Mouse (Mus musculus) limb, embryonic 15.5 days (tissue): ENCODE results near the gene Nrp2. TPM values are rescaled to one million over a fixed set of nuclear protein-coding genes. Genes with fewer than 3 reads are reported as not detected.

Source experiments
- ATAC-seq: fragments of 200-750 bp; cut with Nextera tagmentation; 2 replicates; pipeline ENCODE4 v1.8.0; 2017; ENCODE audit warnings: low read depth, moderate TSS enrichment; ENCODE audit not compliant: insufficient number of reproducible peaks, low FRiP score, low TSS enrichment
- H3K27ac ChIP-seq: fragments of 300-500 bp; sonication (generic); 2 replicates; pipeline ENCODE4 v1.5.1; 2015; ENCODE audit warnings: moderate library complexity, mild to moderate bottlenecking, inconsistent platforms
- H3K27me3 ChIP-seq: fragments of 300-500 bp; sonication (generic); 2 replicates; pipeline ENCODE4 v1.6.1; 2015; ENCODE audit warnings: inconsistent platforms
- H3K36me3 ChIP-seq: fragments of 300-500 bp; sonication (generic); 2 replicates; pipeline ENCODE4 v1.6.1; 2015; ENCODE audit warnings: inconsistent platforms
- H3K4me1 ChIP-seq: fragments of 300-500 bp; sonication (generic); 2 replicates; pipeline ENCODE4 v1.6.1; 2015; ENCODE audit warnings: inconsistent platforms
- H3K4me2 ChIP-seq: fragments of 300-500 bp; sonication (generic); 2 replicates; pipeline ENCODE4 v1.6.1; 2015; ENCODE audit warnings: mild to moderate bottlenecking, inconsistent platforms
- H3K4me3 ChIP-seq: fragments of 300-500 bp; sonication (generic); 2 replicates; pipeline ENCODE4 v1.5.1; 2015; ENCODE audit warnings: mild to moderate bottlenecking, inconsistent platforms
- H3K9ac ChIP-seq: fragments of 300-500 bp; sonication (generic); 2 replicates; pipeline ENCODE4 v1.6.1; 2015; ENCODE audit warnings: inconsistent platforms
- H3K9me3 ChIP-seq: fragments of 300-500 bp; sonication (generic); 2 replicates; pipeline ENCODE4 v1.6.1; 2016; ENCODE audit warnings: inconsistent platforms
- WGBS: fragments of 180-500 bp; shearing (Covaris S2); methylation state at CpG from one replicate; pipeline ENCODE4 v1.1.7; 2015; 5-methylcytosine and 5-hydroxymethylcytosine counted together
- polyA plus RNA-seq: library from polyadenylated mRNA; unstranded; fragments of >200 nt; fragmentation: Nextera tagmentation; extraction: Ambion mirVana; gene quantifications from 2 replicates; pipeline ENCODE4 v1.2.1, GENCODE M21; 2015

Nrp2 gene
- polyA plus RNA-seq, 1 experiment from 2014 or later: 33.6 TPM

GRCm38 (mm10) chr1:62765171-62765570, 62.1 kb downstream of the Nrp2 start:
- Histone ChIP-seq H3K9ac (no peak overlapping the region), H3K36me3 (peaks cover 24% of the 10 kb centered on the region), H3K4me1 (peaks cover 24% of the 10 kb centered on the region), H3K27me3 (no peaks in the 10 kb centered on the region), H3K9me3 (no peaks in the 10 kb centered on the region), H3K4me3 (no peak overlapping the region), H3K4me2 (0 out of 2 replicates have a peak overlapping the region, but pooled peaks have one; percentile 17), H3K27ac (no peak overlapping the region)
- ATAC-seq: no peak
- WGBS: 33% methylated on average over 7 of the region's 7 CpGs

DNA sequence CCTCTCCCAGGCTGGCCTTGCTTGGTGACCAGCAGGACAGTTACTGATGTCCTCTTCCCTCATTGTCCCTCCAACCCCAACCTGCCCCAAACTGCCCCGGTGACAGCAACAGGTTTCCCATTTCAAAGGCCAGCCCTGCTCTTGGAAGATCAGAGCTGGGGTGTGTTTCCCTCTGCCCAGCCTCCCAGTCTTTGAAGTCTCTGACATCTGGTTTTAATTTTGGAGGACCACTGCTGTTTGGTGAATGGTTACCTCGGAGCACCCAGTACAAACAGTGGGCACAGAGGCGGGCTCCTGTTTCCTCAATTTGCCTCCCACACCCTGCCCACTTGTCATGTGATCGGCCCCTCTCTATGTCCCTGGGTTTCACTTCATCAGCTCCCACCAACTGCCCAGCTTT, 63.7 kb downstream of the Nrp2 start:
- Histone ChIP-seq H3K4me1 (peaks cover 34% of the 10 kb centered on the region), H3K27ac (no peak overlapping the region), H3K27me3 (no peaks in the 10 kb centered on the region), H3K4me3 (no peak overlapping the region), H3K36me3 (peaks cover 16% of the 10 kb centered on the region), H3K9ac (no peak overlapping the region), H3K9me3 (no peaks in the 10 kb centered on the region), H3K4me2 (no peak overlapping the region)
- WGBS: 19% methylated on average over 4 of the region's 4 CpGs
- ATAC-seq: no peak

DNA sequence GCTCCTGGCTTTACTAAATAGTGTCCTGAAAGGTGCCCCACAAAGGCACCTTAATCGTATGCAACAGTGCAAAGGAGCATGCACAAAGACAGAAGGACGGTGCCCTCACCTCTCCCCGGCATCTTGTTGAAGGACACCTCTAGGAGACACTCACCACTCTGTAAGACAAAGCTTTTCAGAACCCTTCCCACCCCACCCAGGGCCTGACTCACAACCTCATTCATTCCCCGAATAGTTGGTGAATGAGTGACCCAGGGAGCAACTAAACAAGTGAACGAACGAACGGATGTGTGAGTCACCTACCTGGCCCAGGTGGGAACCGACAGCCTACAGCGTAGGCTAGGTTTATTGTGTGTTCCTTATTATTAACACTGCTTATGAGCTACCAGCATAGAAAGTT, 64.5 kb downstream of the Nrp2 start:
- no peak for ATAC-seq
- H3K4me3 ChIP-seq: no peak overlapping the region
- no peaks in the 10 kb centered on the region for H3K27me3 ChIP-seq
- H3K27ac ChIP-seq: no peak overlapping the region
- H3K9me3 ChIP-seq: no peaks in the 10 kb centered on the region
- 84% methylated on average over 9 of the region's 9 CpGs for whole genome bisulfite sequencing
- H3K36me3 ChIP-seq: peaks cover 7% of the 10 kb centered on the region
- peaks cover 34% of the 10 kb centered on the region for H3K4me1 ChIP-seq
- no peak overlapping the region for H3K9ac ChIP-seq
- no peak overlapping the region for H3K4me2 ChIP-seq

DNA sequence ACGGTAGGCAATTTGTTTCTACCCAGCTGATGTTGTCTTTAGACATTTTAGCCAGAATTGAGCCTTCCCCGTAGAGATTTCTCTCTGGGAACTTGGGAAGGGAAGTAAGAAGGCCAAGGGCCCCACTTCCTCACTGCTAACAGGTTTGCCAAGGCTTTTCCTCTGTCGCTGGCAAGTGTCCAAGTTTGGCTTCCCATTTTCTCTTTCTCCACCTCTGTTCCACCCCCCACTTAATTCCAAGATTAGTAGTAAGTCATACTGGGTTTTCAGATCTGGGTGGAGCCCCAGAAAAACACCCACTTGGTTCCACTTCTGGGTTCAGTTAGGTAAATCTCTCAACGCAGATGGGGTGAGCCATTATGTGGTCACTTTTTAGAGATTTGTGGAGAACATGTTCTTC, 67.5 kb downstream of the Nrp2 start:
- Histone ChIP-seq H3K27ac (peak overlapping the region; percentile 63; the same call in 1 of the 2 replicates), H3K4me1 (peaks cover 28% of the 10 kb centered on the region), H3K36me3 (peaks cover 4% of the 10 kb centered on the region; the same call in 1 of the 2 replicates)

DNA sequence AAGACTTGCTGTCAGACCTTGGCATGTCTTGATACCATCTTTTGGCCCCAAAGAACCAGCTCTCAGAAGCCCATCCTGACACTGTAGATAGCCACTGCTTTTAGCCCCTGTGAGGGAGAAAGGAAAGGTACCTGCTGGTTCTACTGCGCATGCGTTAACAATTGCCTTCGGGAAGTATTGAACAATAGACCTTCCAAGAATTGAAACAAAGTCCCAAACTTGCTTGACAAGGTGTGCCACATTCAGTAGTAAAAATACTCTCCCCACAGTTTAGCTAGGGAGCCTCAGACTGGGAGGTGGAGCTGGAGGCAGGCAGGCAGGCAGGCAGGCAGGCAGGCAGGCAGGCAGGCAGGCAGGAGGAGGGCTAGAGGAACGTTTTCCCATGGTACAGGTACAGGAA, 69.3 kb downstream of the Nrp2 start:
- 69% methylated on average over 4 of the region's 4 CpGs for WGBS
- Histone ChIP-seq H3K27me3 (no peaks in the 10 kb centered on the region), H3K36me3 (peaks cover 4% of the 10 kb centered on the region; the same call in 1 of the 2 replicates), H3K4me2 (no peak overlapping the region), H3K9ac (no peak overlapping the region), H3K27ac (no peak overlapping the region), H3K9me3 (no peaks in the 10 kb centered on the region), H3K4me1 (peaks cover 15% of the 10 kb centered on the region), H3K4me3 (no peak overlapping the region)
- ATAC-seq: no peak

More for the DNA sequence above, 67.5 kb downstream of the Nrp2 start:
- no peaks in the 10 kb centered on the region for H3K27me3 ChIP-seq
- no peak for ATAC-seq
- H3K9me3 ChIP-seq: no peaks in the 10 kb centered on the region
- H3K9ac ChIP-seq: no peak overlapping the region
- H3K4me3 ChIP-seq: no peak overlapping the region
- 68% methylated on average over 4 of the region's 4 CpGs for whole genome bisulfite sequencing
- H3K4me2 ChIP-seq: no peak overlapping the region

DNA sequence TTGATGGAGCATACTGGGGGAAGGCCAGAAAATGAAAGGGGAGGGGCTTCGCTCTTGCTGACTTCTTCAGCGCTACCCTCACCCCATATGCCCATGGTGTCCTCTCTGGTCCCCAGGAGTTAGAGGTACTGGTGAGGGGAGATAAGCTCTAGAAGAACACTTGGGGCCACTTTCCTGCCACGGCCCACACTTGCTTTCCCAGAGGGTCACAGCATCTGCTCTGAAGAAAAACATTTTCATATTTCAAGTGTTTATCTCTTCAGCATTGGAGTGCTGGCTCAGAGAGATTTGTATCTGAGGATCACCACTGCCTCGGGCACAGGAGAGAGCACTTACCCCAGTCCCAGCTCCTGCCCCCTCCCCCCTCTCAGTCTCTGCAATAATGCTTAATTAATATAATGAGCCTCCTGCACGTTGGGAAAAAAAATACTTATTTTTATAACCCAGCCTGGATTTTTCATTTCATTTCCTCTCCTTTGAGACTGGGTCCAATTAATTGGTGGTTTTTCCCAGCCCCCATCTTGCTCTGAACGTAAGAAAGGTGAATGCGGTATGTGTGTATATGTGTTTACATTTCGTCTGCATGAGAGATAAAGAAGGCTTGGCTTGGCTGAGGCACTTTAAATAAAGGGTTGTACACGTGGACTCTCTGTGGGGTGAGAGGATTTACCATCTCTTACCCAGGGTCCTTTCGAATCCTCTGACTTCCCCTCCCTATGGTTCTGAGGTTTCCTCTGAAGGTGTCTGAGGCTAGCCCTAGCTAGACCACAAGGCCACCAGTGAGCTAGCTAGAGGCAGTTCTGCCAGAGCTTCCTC, 70.2 kb downstream of the Nrp2 start:
- H3K4me1 ChIP-seq: peaks cover 14% of the 10 kb centered on the region; the same call in 1 of the 2 replicates
- H3K36me3 ChIP-seq: peaks cover 4% of the 10 kb centered on the region; the same call in 1 of the 2 replicates
- no peaks in the 10 kb centered on the region for H3K27me3 ChIP-seq
- H3K4me3 ChIP-seq: no peak overlapping the region
- ATAC-seq: no peak
- no peak overlapping the region for H3K4me2 ChIP-seq
- H3K9ac ChIP-seq: no peak overlapping the region
- WGBS: 64% methylated on average over 10 of the region's 10 CpGs
- no peaks in the 10 kb centered on the region for H3K9me3 ChIP-seq
- H3K27ac ChIP-seq: no peak overlapping the region

GRCm38 (mm10) chr1:62773921-62774191, 70.8 kb downstream of the Nrp2 start:
- Histone ChIP-seq H3K9me3 (no peaks in the 10 kb centered on the region), H3K4me1 (peaks cover 14% of the 10 kb centered on the region; the same call in 1 of the 2 replicates), H3K9ac (no peak overlapping the region), H3K36me3 (peaks cover 3% of the 10 kb centered on the region; the same call in 1 of the 2 replicates), H3K27ac (no peak overlapping the region), H3K27me3 (no peaks in the 10 kb centered on the region), H3K4me2 (no peak overlapping the region), H3K4me3 (no peak overlapping the region)
- ATAC-seq: no peak
- WGBS: 53% methylated on average over 3 of the region's 3 CpGs

DNA sequence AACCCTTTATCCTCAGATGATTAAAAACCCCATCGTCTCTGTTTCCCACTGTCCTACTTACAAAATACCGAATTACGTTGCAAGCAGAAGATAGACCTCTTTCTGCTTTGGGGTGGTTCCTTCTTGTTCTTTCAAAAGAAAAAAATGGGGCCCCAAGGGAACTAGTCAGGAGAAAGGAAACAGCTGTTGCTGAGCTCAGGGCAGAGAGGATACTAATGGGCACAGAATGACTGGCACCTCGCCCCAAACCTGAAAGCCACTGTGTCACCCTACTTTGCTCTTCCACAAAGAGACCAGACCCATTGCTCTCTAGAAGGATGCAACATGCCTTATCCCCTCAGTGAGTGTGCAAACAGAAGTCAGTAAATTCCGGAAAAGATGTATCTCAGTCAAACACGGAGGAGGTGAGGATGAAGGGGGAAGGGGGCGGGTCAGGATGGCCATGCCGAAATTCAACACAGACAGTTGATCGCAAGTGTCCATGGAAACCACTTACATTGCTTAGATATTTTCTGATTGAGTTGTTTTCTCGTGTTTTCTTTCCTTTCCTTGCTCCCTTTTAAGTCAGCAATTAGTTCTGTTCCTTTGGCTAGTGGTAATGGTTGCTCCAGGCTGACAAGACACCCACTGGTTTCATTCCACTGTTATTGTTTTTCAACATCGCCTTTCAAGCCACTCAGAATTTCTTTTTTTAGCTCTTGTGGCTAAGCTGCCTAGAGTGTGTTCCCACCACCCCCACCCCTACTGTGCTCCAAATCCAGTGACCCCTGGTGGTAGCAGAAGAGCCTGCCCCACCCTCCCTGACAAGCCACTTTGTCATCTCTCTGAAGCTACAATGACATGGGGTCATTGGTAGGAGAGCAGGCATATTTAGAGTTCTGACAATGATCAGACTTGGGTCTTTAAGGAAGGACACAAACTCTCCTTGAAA, 71.5 kb downstream of the Nrp2 start:
- H3K4me3 ChIP-seq: no peak overlapping the region
- no peaks in the 10 kb centered on the region for H3K9me3 ChIP-seq
- H3K27ac ChIP-seq: no peak overlapping the region
- 75% methylated on average over 11 of the region's 11 CpGs for WGBS
- no peaks in the 10 kb centered on the region; the same call in 1 of the 2 replicates for H3K36me3 ChIP-seq
- H3K4me2 ChIP-seq: no peak overlapping the region
- peaks cover 14% of the 10 kb centered on the region; the same call in 1 of the 2 replicates for H3K4me1 ChIP-seq
- no peak for ATAC-seq
- H3K9ac ChIP-seq: no peak overlapping the region
- H3K27me3 ChIP-seq: no peaks in the 10 kb centered on the region

- no peak overlapping the region for H3K4me3 ChIP-seq
- no peak overlapping the region for H3K9ac ChIP-seq
- H3K4me2 ChIP-seq: no peak overlapping the region
- peaks cover 16% of the 10 kb centered on the region for H3K4me1 ChIP-seq
- H3K9me3 ChIP-seq: no peaks in the 10 kb centered on the region
- WGBS: 53% methylated on average over 17 of the region's 17 CpGs
- ATAC-seq: no peak
- no peaks in the 10 kb centered on the region for H3K27me3 ChIP-seq
- no peak overlapping the region for H3K27ac ChIP-seq
- peaks cover 4% of the 10 kb centered on the region; the same call in 1 of the 2 replicates for H3K36me3 ChIP-seq
These were observed 74.5 kb downstream of the Nrp2 start for GRCm38 (mm10) chr1:62777320-62778235.

GRCm38 (mm10) chr1:62778910-62779309, 75.8 kb downstream of the Nrp2 start:
- no peaks in the 10 kb centered on the region for H3K27me3 ChIP-seq
- H3K4me2 ChIP-seq: no peak overlapping the region
- no peaks in the 10 kb centered on the region for H3K9me3 ChIP-seq
- WGBS: 79% methylated on average over 4 of the region's 4 CpGs
- H3K36me3 ChIP-seq: peaks cover 11% of the 10 kb centered on the region
- H3K27ac ChIP-seq: no peak overlapping the region
- H3K4me3 ChIP-seq: no peak overlapping the region
- no peak overlapping the region for H3K9ac ChIP-seq
- peaks cover 19% of the 10 kb centered on the region for H3K4me1 ChIP-seq
- ATAC-seq: no peak

DNA sequence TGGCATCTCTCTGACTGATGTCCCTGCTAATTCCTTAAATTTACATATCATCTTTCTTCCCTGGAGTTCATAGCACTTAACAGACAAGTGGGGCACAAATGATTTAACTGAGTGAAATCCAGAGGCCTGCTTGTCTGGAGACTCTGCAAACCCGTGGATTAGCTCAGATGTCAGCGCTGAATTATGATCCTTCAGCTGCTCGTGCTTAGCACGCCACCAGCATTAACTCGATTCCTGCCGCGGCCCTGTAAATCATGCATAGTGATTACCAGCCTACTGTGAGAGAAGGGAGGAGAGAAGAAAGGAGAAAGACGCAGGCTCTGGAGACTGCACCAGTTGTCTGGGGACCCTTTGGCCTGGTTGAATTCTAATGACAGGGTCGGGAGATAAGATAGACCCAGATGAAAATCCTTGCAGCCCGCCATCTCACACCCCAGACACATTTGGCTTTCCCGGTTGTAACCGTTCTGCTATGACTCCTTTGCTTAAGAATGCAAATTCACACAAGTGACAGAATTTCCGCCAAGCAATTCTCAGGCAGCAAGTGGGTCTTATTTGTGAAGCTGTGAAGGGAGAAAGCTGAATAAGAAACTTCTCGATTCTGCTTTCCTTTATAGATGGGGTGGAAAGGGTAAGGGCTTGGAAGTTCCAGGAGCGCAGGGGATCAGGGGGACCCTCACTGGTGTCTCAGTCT, 77.1 kb downstream of the Nrp2 start:
- peaks cover 23% of the 10 kb centered on the region for H3K36me3 ChIP-seq
- H3K9me3 ChIP-seq: no peaks in the 10 kb centered on the region
- no peak overlapping the region for H3K4me2 ChIP-seq
- no peak overlapping the region for H3K9ac ChIP-seq
- H3K4me3 ChIP-seq: no peak overlapping the region
- H3K27ac ChIP-seq: peak overlapping the region; percentile 57; the same call in 1 of the 2 replicates
- no peak for ATAC-seq
- H3K27me3 ChIP-seq: no peaks in the 10 kb centered on the region
- WGBS: 26% methylated on average over 15 of the region's 15 CpGs
- H3K4me1 ChIP-seq: peaks cover 22% of the 10 kb centered on the region
